Mouse (Mus musculus) liver, embryonic 11.5 days (tissue): ENCODE results near the gene Acbd3. TPM values are rescaled to one million over a fixed set of nuclear protein-coding genes. Genes with fewer than 3 reads are reported as not detected.
A peak's percentile ranks its signal among the peaks of the same experiment; 100 is the strongest.

ENCODE experiments used
- ATAC-seq: fragments of 200-750 bp; cut with Nextera tagmentation; replicated peaks from 2 replicates; pipeline ENCODE4 v1.8.0; 2017; ENCODE audit warnings: moderate number of reproducible peaks, mild to moderate bottlenecking, moderate TSS enrichment, moderate library complexity; ENCODE audit not compliant: low FRiP score
- DNase-seq: peaks from one replicate; pipeline ENCODE4 v3.0.0-alpha.2; 2017; ENCODE audit warnings: low spot score
- H3K27ac ChIP-seq: fragments of 300-500 bp; sonication (generic); 2 replicates; pipeline ENCODE4 v1.5.1; 2014; ENCODE audit warnings: mild to moderate bottlenecking, low read depth, low read length, control low read depth
- H3K27me3 ChIP-seq: fragments of 300-500 bp; sonication (generic); replicated peaks from 2 replicates; pipeline ENCODE4 v1.6.1; 2014; ENCODE audit warnings: low read length, mixed read lengths; ENCODE audit not compliant: control insufficient read depth, insufficient read depth
- H3K36me3 ChIP-seq: fragments of 300-500 bp; sonication (generic); 2 replicates; pipeline ENCODE4 v1.6.1; 2014; ENCODE audit warnings: mild to moderate bottlenecking, low read length, moderate library complexity, mixed read lengths; ENCODE audit not compliant: control insufficient read depth, insufficient read depth
- H3K4me1 ChIP-seq: fragments of 300-500 bp; sonication (generic); replicated peaks from 2 replicates; pipeline ENCODE4 v1.6.1; 2014; ENCODE audit warnings: low read length, mixed read lengths; ENCODE audit not compliant: control insufficient read depth, insufficient read depth
- H3K4me2 ChIP-seq: fragments of 300-500 bp; sonication (generic); 2 replicates; pipeline ENCODE4 v1.6.1; 2014; ENCODE audit warnings: mild to moderate bottlenecking, control low read depth, moderate library complexity
- H3K4me3 ChIP-seq: fragments of 300-500 bp; sonication (generic); 2 replicates; pipeline ENCODE4 v1.5.1; 2014; ENCODE audit warnings: low read depth, low read length, control low read depth
- H3K9ac ChIP-seq: fragments of 300-500 bp; sonication (generic); 2 replicates; pipeline ENCODE4 v1.6.1; 2014; ENCODE audit warnings: low read depth, low read length, control low read depth
- H3K9me3 ChIP-seq: fragments of 300-500 bp; sonication (generic); 2 replicates; pipeline ENCODE4 v1.6.1; 2016; ENCODE audit warnings: low read length, inconsistent platforms, mixed read lengths; ENCODE audit not compliant: control insufficient read depth
- WGBS: fragments of 180-500 bp; shearing (Covaris S2); extraction: QIAGEN DNeasy Blood & Tissue Kit; methylation state at CpG from one replicate; pipeline ENCODE4 v1.1.7; 2014; 5-methylcytosine and 5-hydroxymethylcytosine counted together
- polyA plus RNA-seq: library from polyadenylated mRNA; unstranded; fragments of >200 nt; fragmentation: Nextera tagmentation; extraction: Ambion mirVana; gene quantifications from 2 replicates; pipeline ENCODE4 v1.2.1, GENCODE M21; 2014

Gene Acbd3
- polyA plus RNA-seq, 1 experiment from 2014 or later, result 18.4 TPM

GRCm38 (mm10) chr1:180781250-180781649 lies 55.4 kb downstream of the Acbd3 start:
- H3K4me2 ChIP-seq, result no peak overlapping the region
- H3K4me1 ChIP-seq, result peaks cover 8% of the 10 kb centered on the region; the same call in 1 of the 2 replicates
- no peak overlapping the region for H3K27ac ChIP-seq
- no peak for DNase-seq
- H3K9ac ChIP-seq, result no peak overlapping the region
- 79% methylated on average over 5 of the region's 5 CpGs for WGBS
- no peaks in the 10 kb centered on the region for H3K9me3 ChIP-seq
- no peak overlapping the region for H3K4me3 ChIP-seq
- no peak for ATAC-seq
- no peaks in the 10 kb centered on the region for H3K27me3 ChIP-seq
- H3K36me3 ChIP-seq, result no peaks in the 10 kb centered on the region

GRCm38 (mm10) chr1:180782906-180783579 lies 57.2 kb downstream of the Acbd3 start:
- H3K4me3 ChIP-seq, result no peak overlapping the region
- DNase-seq (no peak), ATAC-seq (no peak)
- no peaks in the 10 kb centered on the region for H3K9me3 ChIP-seq
- H3K27me3 ChIP-seq, result no peaks in the 10 kb centered on the region
- 61% methylated on average over 9 of the region's 9 CpGs for WGBS
- no peak overlapping the region for H3K9ac ChIP-seq
- no peaks in the 10 kb centered on the region for H3K36me3 ChIP-seq
- H3K4me1 ChIP-seq, result 0 out of 2 replicates have a peak, but pooled peaks cover 6% of the 10 kb centered on the region
- no peak overlapping the region for H3K4me2 ChIP-seq
- H3K27ac ChIP-seq, result no peak overlapping the region; the same call in 1 of the 2 replicates

GRCm38 (mm10) chr1:180783580-180783928 lies 57.7 kb downstream of the Acbd3 start:
- Histone ChIP-seq H3K36me3 (no peaks in the 10 kb centered on the region), H3K9ac (no peak overlapping the region), H3K9me3 (no peaks in the 10 kb centered on the region), H3K4me3 (no peak overlapping the region), H3K27ac (no peak overlapping the region; the same call in 1 of the 2 replicates), H3K4me2 (no peak overlapping the region), H3K27me3 (no peaks in the 10 kb centered on the region), H3K4me1 (0 out of 2 replicates have a peak, but pooled peaks cover 3% of the 10 kb centered on the region)
- DNase-seq (no peak), ATAC-seq (no peak)
- WGBS, result 55% methylated on average over 3 of the region's 3 CpGs

- Histone ChIP-seq H3K27ac (no peak overlapping the region), H3K4me3 (no peak overlapping the region), H3K27me3 (no peaks in the 10 kb centered on the region), H3K9ac (no peak overlapping the region), H3K36me3 (no peaks in the 10 kb centered on the region), H3K4me2 (no peak overlapping the region), H3K9me3 (no peaks in the 10 kb centered on the region), H3K4me1 (peaks cover 3% of the 10 kb centered on the region; the same call in 1 of the 2 replicates)
- DNase-seq, result no peak
- ATAC-seq, result no peak
- 71% methylated on average over 14 of the region's 14 CpGs for WGBS
Measured at GRCm38 (mm10) chr1:180791821-180792480, 66.1 kb downstream of the Acbd3 start.

- 76% methylated on average over 4 of the region's 4 CpGs for WGBS
- no peak overlapping the region for H3K9ac ChIP-seq
- DNase-seq, result no peak
- H3K27ac ChIP-seq, result no peak overlapping the region
- H3K4me3 ChIP-seq, result no peak overlapping the region
- no peaks in the 10 kb centered on the region for H3K36me3 ChIP-seq
- no peak for ATAC-seq
- no peaks in the 10 kb centered on the region for H3K27me3 ChIP-seq
- peaks cover 3% of the 10 kb centered on the region; the same call in 1 of the 2 replicates for H3K4me1 ChIP-seq
- H3K9me3 ChIP-seq, result no peaks in the 10 kb centered on the region
- H3K4me2 ChIP-seq, result no peak overlapping the region
Measured at GRCm38 (mm10) chr1:180792814-180793213, 67.0 kb downstream of the Acbd3 start.

GRCm38 (mm10) chr1:180793445-180794117 lies 67.7 kb downstream of the Acbd3 start:
- Histone ChIP-seq H3K36me3 (no peaks in the 10 kb centered on the region), H3K4me2 (peak overlapping the region; percentile 77), H3K27me3 (no peaks in the 10 kb centered on the region), H3K4me1 (peaks cover 3% of the 10 kb centered on the region; the same call in 1 of the 2 replicates), H3K9ac (peak overlapping the region; percentile 39; the same call in 1 of the 2 replicates), H3K27ac (no peak overlapping the region), H3K9me3 (no peaks in the 10 kb centered on the region), H3K4me3 (peak overlapping the region; percentile 40)
- ATAC-seq (peak; percentile 23; the same call in 1 of the 2 replicates), DNase-seq (no peak)
- WGBS, result 9% methylated on average over 18 of the region's 18 CpGs

- Histone ChIP-seq H3K4me1 (peaks cover 3% of the 10 kb centered on the region; the same call in 1 of the 2 replicates), H3K4me3 (peak overlapping the region; percentile 40), H3K9me3 (no peaks in the 10 kb centered on the region), H3K9ac (peak overlapping the region; percentile 39; the same call in 1 of the 2 replicates), H3K36me3 (no peaks in the 10 kb centered on the region), H3K27me3 (no peaks in the 10 kb centered on the region), H3K4me2 (peak overlapping the region; percentile 77), H3K27ac (no peak overlapping the region)
- peak; percentile 74 for ATAC-seq
- WGBS, result 5% methylated on average over 21 of the region's 21 CpGs
- no peak for DNase-seq
Measured at GRCm38 (mm10) chr1:180794170-180794569, 68.3 kb downstream of the Acbd3 start.

GRCm38 (mm10) chr1:180798660-180799059 lies 72.8 kb downstream of the Acbd3 start:
- DNase-seq (no peak), ATAC-seq (no peak)
- Histone ChIP-seq H3K9me3 (no peaks in the 10 kb centered on the region), H3K36me3 (peaks cover 14% of the 10 kb centered on the region), H3K27me3 (no peaks in the 10 kb centered on the region), H3K4me3 (no peak overlapping the region), H3K27ac (no peak overlapping the region), H3K9ac (no peak overlapping the region), H3K4me1 (peaks cover 3% of the 10 kb centered on the region; the same call in 1 of the 2 replicates), H3K4me2 (no peak overlapping the region)
- WGBS, result 95% methylated on average over 5 of the region's 5 CpGs
